Mouse (Mus musculus) lung, postnatal 36 days (tissue): ENCODE data around the gene Tmem132d.

Experiments
- DNase-seq: peaks from one replicate; pipeline ENCODE4 v3.0.0; 2022; ENCODE audit warnings: mixed read lengths

Gene Tmem132d

GRCm38 (mm10) chr5:127914157-127914556 is 518.7 kb downstream of the Tmem132d start:
- DNase-seq: no peak

DNA sequence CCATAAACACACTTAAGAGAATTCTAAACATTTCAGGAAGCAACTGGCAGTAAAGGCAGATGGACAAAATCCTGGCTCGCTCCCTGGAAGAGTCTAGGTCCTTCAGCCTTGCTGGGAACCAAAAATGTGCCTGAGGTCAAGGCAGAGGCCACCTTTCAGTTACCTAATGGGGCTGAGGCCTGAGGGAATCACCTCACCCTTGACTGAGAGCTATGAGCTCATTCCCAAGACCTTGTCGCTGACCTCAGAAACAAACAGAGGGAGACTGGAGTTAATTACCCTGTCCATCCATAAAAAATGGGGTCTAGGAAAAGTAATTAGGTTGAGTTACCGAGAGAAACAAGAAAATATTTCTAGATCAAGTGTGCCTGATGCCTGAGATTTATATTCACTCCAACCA is 521.3 kb downstream of the Tmem132d start:
- no peak for DNase-seq

- DNase-seq: no peak
Observed at GRCm38 (mm10) chr5:127910356-127910755, 522.5 kb downstream of the Tmem132d start.

DNA sequence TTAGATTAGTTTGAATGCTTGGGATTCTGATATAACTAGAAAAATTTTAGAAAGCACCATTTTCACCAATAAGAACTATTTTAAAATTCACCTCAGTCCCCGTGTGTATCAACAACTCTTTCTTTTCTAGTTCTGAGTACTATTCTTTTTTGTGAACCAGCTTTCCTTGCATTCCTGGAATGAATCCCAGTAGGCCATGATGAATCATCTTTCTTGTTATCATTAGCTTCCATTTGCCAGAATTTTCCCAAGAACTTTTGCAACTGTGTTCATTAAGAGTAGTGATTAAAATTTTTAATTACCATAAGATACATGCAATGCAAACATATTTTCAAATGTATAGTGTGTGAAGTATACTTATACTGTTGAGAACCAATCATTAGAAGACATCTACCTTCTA is 537.7 kb downstream of the Tmem132d start:
- DNase-seq: no peak

DNA sequence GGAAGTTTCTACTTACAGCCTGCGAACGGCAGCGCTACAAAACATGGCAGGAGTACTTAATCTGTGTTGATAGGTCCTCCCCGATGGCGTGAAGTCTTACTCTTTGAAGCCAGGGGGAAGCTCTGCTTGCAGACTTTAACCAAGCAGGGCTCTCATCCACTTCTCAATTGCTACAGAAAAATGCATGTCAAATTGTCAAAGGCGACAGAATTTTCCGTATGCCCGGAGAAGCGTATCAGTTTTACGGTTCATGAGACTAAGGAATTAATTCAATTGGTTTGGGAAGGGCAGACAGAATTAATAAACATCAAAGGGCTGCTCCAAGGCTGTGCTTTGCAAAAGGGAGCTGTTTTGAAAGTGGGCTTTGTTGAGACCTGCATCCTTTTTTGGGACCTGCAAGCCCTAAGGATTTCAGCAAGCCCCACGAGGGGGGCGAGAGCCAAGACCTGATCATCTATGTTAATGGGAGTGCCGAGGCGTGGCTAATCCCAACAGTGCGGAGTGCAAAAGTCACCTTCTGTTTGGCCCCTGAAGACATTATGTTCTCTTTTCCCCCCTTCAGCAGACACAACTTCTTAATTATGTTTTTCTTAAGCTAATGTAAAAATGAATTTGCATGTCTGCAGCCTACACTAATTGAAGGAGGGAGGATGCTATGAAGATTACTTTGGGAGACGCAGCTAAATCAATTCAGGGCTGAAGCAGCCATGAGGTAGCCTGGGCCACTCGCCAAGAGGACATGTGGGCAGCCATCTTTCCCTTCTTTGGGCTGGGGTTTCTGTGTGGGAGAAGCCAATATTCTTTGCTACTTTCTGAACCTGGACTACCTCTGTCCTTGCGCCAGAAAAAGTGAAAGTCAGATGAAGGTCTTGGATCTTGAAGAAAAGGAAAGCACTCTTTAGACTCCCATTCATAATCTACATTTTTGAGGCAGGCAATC is 547.0 kb downstream of the Tmem132d start:
- DNase-seq: no peak

GRCm38 (mm10) chr5:127883021-127883420 is 549.9 kb downstream of the Tmem132d start:
- DNase-seq: no peak

- DNase-seq: no peak
Observed at GRCm38 (mm10) chr5:127874461-127874860, 558.4 kb downstream of the Tmem132d start.

DNA sequence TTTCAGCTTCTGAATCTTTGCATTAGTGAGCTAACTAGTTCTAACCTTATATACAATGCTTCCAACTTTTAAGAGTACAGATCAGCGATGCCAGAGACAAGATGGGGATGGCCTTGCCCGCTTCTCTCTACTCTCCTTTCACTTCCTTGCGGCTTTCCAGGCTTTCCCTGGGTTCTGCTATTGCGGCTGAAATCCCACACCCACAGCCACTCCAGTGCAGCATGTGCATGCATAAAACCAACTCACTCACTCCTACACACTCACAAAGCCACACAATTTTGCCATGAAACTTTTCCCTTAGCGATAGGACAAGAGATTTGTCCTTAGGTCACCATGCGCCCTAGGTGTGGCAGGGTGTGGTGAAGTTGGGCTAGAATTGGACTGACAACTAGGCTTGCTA is 567.7 kb downstream of the Tmem132d start:
- no peak for DNase-seq

GRCm38 (mm10) chr5:127859719-127860118 is 573.2 kb downstream of the Tmem132d start:
- DNase-seq: no peak

GRCm38 (mm10) chr5:127852305-127852704 is 580.6 kb downstream of the Tmem132d start:
- DNase-seq: no peak

- DNase-seq: no peak
Observed at GRCm38 (mm10) chr5:127831791-127832190, 601.1 kb downstream of the Tmem132d start.

- DNase-seq: no peak
Observed at GRCm38 (mm10) chr5:127830831-127831230, 602.0 kb downstream of the Tmem132d start.

- no peak for DNase-seq
Observed at GRCm38 (mm10) chr5:127828756-127829155, 604.1 kb downstream of the Tmem132d start.

GRCm38 (mm10) chr5:127821960-127822359 is 610.9 kb downstream of the Tmem132d start:
- peak; percentile 12 for DNase-seq

DNA sequence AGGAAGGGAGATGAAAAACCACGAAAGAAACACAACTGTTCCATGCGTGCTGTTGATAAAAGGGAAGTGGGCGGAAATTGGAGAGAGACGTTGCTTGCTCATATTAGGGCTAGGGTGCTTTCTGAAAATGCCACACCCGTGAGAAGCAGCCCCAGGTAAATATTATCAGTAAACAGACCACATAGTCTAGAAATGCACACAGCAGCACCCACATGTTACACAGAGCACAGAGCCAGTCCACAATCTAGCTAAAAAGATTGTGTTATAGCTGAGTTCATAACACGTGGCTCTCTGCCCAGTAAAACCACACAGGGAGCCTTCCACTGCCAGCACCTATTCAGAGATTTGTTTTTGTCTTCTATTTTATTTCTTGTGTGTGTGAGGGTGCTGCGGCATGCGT is 617.6 kb downstream of the Tmem132d start:
- DNase-seq: peak; percentile 9

GRCm38 (mm10) chr5:127807419-127807818 is 625.5 kb downstream of the Tmem132d start:
- no peak for DNase-seq

GRCm38 (mm10) chr5:127806850-127807249 is 626.0 kb downstream of the Tmem132d start:
- no peak for DNase-seq

- peak; percentile 13 for DNase-seq
Observed at GRCm38 (mm10) chr5:127800907-127801306, 632.0 kb downstream of the Tmem132d start.

DNA sequence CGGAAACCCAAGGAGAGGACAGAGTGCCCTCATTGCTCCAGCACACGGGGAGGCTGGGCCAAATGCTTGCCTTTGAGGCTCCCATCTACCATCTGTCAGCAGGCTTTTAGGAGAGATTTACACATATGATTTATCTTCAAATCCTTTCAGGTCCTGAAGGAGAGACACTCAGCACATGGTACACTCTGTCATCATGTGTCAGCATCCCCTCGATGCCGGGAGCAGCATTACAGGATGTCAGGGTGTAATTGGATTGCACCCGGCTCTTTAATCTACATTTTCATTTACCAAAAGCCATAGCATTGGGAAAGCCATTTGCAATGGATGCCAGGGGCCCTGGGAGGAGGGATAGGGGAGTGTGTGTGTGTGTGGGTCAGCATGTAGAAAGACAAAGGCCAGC is 651.7 kb downstream of the Tmem132d start:
- DNase-seq: no peak

DNA sequence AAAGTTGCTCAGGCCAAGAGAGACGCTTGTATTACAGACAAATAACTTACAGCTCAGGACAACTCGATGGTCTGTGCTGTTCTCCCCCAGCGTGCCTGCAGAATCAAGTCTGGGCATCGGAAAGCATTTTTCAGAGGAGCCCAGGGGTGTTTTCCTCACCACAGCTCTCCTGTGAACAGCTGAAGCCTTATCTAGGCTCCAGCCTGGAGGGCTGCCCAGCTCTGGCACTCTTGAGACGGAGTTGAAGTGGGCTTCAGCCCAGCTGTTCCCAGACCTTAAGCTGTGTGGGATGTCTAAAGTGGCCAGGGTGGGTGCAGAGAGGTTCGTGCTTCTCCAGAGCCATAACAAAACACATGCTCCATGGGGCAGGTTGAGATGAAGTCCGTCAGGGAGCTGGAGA is 657.1 kb downstream of the Tmem132d start:
- peak; percentile 19 for DNase-seq

- DNase-seq: no peak
Observed at GRCm38 (mm10) chr5:127758576-127758975, 674.3 kb downstream of the Tmem132d start.

DNA sequence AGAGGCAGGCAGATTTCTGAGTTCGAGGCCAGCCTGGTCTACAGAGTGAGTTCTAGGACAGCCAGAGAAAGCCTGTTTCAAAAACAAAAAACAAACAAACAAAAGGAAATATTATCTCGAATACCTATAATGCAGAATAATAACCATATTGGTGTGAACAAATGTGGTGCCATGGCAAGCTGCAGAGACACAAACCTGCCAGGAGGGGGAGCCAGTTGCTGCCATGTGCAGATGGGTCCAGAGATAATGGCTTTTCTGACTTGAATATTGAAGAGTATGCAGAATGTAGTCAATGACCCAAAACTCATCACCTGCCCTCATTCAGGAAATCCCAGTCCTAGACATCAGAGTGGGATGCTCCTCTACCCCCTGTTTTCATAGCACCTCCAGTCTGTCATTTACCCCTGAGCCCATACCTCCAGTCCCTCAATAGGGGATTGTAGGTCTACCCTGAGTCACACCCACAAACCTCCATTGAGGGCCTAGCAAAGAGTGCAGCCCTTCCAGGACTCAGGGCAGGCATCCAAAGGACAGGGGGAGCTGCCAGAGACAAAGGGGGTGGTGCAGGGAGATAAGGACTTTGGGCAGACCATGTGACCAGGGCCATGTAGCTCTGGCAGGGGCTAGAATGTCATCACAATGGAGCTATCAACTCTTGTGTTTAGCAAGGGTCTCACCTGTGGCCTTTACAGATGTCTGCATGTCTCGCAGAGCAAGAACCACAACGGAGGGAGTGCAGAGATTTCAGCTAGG is 676.0 kb downstream of the Tmem132d start:
- no peak for DNase-seq

DNA sequence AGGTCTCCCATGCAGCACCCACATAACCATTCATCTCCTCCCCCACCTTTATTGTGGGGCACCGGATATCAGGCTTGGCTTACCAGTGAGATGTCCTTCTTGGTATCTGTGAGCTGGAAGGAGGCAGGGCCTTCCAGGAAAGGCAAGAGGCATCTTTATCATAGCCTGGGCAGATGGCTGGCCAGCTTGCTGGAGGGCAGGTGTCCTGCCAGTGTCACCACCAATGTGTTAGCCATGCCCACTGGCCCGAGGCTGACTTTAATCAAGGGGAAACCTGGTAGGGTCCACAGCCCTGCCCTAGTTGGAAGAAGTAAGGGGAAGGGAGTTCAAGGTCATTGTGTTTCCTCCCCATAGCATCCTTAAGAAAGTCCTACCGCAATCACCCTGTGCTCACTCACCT is 676.9 kb downstream of the Tmem132d start:
- no peak for DNase-seq

- no peak for DNase-seq
Observed at GRCm38 (mm10) chr5:127755594-127755993, 677.3 kb downstream of the Tmem132d start.
